Mouse (Mus musculus) MEL (cell line): ENCODE results near the gene Cdh22. TPM values are rescaled to one million over a fixed set of nuclear protein-coding genes. Genes with fewer than 3 reads are reported as not detected.

Experiments
- DNase-seq: peaks from one replicate; pipeline ENCODE4 v3.0.0; 2011; ENCODE audit warnings: low read depth, low spot score
- H3K27ac ChIP-seq: 2 replicates; pipeline ENCODE4 v1.5.1; 2012; ENCODE audit warnings: low read depth, mild to moderate bottlenecking, control low read depth, low read length, moderate library complexity; ENCODE audit not compliant: control insufficient read depth
- H3K27me3 ChIP-seq, 2 experiments: fragments of 150-350 bp in 1 of 2; sonication (generic) in 1 of 2; 2 replicates each; pipeline ENCODE4 v1.6.1; 2012; ENCODE audit warnings: low read length in 2 of 2, mild to moderate bottlenecking in 2 of 2, improper control_type of control experiment in 1 of 2, moderate library complexity in 1 of 2; ENCODE audit not compliant: insufficient read depth in 2 of 2, control insufficient read depth in 1 of 2
- H3K36me3 ChIP-seq, 2 experiments: 2 replicates each; pipeline ENCODE4 v1.6.1; 2012 to 2014; ENCODE audit warnings: low read length in 2 of 2, improper control_type of control experiment in 1 of 2, inconsistent platforms in 1 of 2, mild to moderate bottlenecking in 1 of 2; ENCODE audit not compliant: insufficient read depth in 2 of 2, control insufficient read depth in 1 of 2
- H3K4me1 ChIP-seq, 2 experiments: fragments of 150-350 bp in 1 of 2; sonication (generic) in 1 of 2; 2 replicates each; pipeline ENCODE4 v1.6.1; 2012; ENCODE audit warnings: low read length in 2 of 2, improper control_type of control experiment in 1 of 2, mild to moderate bottlenecking in 1 of 2; ENCODE audit not compliant: insufficient read depth in 2 of 2, control insufficient read depth in 1 of 2
- H3K4me3 ChIP-seq, 2 experiments: fragments of 150-350 bp in 1 of 2; sonication (generic) in 1 of 2; 2 replicates each; pipeline ENCODE4 v1.5.1; 2012; ENCODE audit warnings: low read depth in 2 of 2, low read length in 2 of 2, mild to moderate bottlenecking in 2 of 2, moderate library complexity in 2 of 2, control low read depth in 1 of 2, improper control_type of control experiment in 1 of 2; ENCODE audit not compliant: control insufficient read depth in 1 of 2, insufficient read depth in 1 of 2
- H3K79me2 ChIP-seq: 2 replicates; pipeline ENCODE4 v1.6.1; 2012; ENCODE audit warnings: mild to moderate bottlenecking, low read length, moderate library complexity; ENCODE audit not compliant: control insufficient read depth, poor library complexity, insufficient read depth
- H3K9ac ChIP-seq: 2 replicates; pipeline ENCODE4 v1.6.1; 2012; ENCODE audit warnings: low read depth, mild to moderate bottlenecking, control low read depth, low read length, moderate library complexity; ENCODE audit not compliant: control insufficient read depth, poor library complexity, severe bottlenecking
- H3K9me3 ChIP-seq: fragments of 150-350 bp; sonication (generic); replicated peaks from 2 replicates; pipeline ENCODE4 v1.6.1; 2012; ENCODE audit warnings: mild to moderate bottlenecking, low read length, improper control_type of control experiment, moderate library complexity; ENCODE audit not compliant: insufficient read depth
- BHLHE40 ChIP-seq: IDR thresholded peaks from 2 replicates; pipeline ENCODE4 v1.6.1; 2012; ENCODE audit warnings: low read depth, mild to moderate bottlenecking, inconsistent platforms, low read length, improper control_type of control experiment, borderline replicate concordance
- CHD1 ChIP-seq: IDR thresholded peaks from 2 replicates; pipeline ENCODE4 v1.6.1; 2012; ENCODE audit warnings: low read depth, mild to moderate bottlenecking, inconsistent platforms, low read length, improper control_type of control experiment
- CHD2 ChIP-seq: IDR thresholded peaks from 2 replicates; pipeline ENCODE4 v1.6.1; 2011; ENCODE audit warnings: low read length, improper control_type of control experiment
- E2F4 ChIP-seq: IDR thresholded peaks from 2 replicates; pipeline ENCODE4 v1.6.1; 2011; ENCODE audit warnings: low read depth, low read length, improper control_type of control experiment, borderline replicate concordance
- ELF1 ChIP-seq: IDR thresholded peaks from 2 replicates; pipeline ENCODE4 v1.6.1; 2014; ENCODE audit warnings: low read depth, mild to moderate bottlenecking, inconsistent platforms, low read length, improper control_type of control experiment, moderate library complexity
- GABPA ChIP-seq: IDR thresholded peaks from 2 replicates; pipeline ENCODE4 v1.6.1; 2012; ENCODE audit warnings: low read depth, mild to moderate bottlenecking, inconsistent platforms, low read length, improper control_type of control experiment, moderate library complexity
- KAT2A ChIP-seq: conservative IDR thresholded peaks from 2 replicates; pipeline ENCODE4 v1.6.1; 2012; ENCODE audit warnings: low read depth, low read length, improper control_type of control experiment, inconsistent platforms
- MAX ChIP-seq: IDR thresholded peaks from 2 replicates; pipeline ENCODE4 v1.6.1; 2011; ENCODE audit warnings: low read length, improper control_type of control experiment
- MAZ ChIP-seq: IDR thresholded peaks from 2 replicates; pipeline ENCODE4 v1.6.1; 2012; ENCODE audit warnings: low read depth, mild to moderate bottlenecking, inconsistent platforms, low read length, improper control_type of control experiment
- MEF2A ChIP-seq: IDR thresholded peaks from 2 replicates; pipeline ENCODE4 v1.6.1; 2014; ENCODE audit warnings: low read depth, mild to moderate bottlenecking, inconsistent platforms, low read length, improper control_type of control experiment; ENCODE audit not compliant: poor library complexity, insufficient replicate concordance, severe bottlenecking; ENCODE audit errors: extremely low read depth
- MYB ChIP-seq: IDR thresholded peaks from 2 replicates; pipeline ENCODE4 v1.6.1; 2011; ENCODE audit warnings: mild to moderate bottlenecking, low read depth, low read length, improper control_type of control experiment
- POLR2AphosphoS2 ChIP-seq: IDR thresholded peaks from 2 replicates; pipeline ENCODE4 v1.6.1; 2011; ENCODE audit warnings: low read length, improper control_type of control experiment
- RAD21 ChIP-seq: IDR thresholded peaks from 2 replicates; pipeline ENCODE4 v1.6.1; 2011; ENCODE audit warnings: mild to moderate bottlenecking, low read depth, low read length, improper control_type of control experiment
- RCOR1 ChIP-seq: IDR thresholded peaks from 2 replicates; pipeline ENCODE4 v1.6.1; 2012; ENCODE audit warnings: low read depth, mild to moderate bottlenecking, inconsistent platforms, low read length, improper control_type of control experiment
- SIN3A ChIP-seq: IDR thresholded peaks from 2 replicates; pipeline ENCODE4 v1.6.1; 2012; ENCODE audit warnings: low read length, improper control_type of control experiment, inconsistent platforms
- SMC3 ChIP-seq: IDR thresholded peaks from 2 replicates; pipeline ENCODE4 v1.6.1; 2011; ENCODE audit warnings: low read depth, low read length, improper control_type of control experiment
- TAL1 ChIP-seq: IDR thresholded peaks from 2 replicates; pipeline ENCODE4 v1.6.1; 2012; ENCODE audit warnings: mild to moderate bottlenecking, inconsistent platforms, low read length, moderate library complexity, mixed read lengths
- USF1 ChIP-seq: IDR thresholded peaks from 2 replicates; pipeline ENCODE4 v1.6.1; 2014; ENCODE audit warnings: low read depth, mild to moderate bottlenecking, inconsistent platforms, low read length, improper control_type of control experiment, moderate library complexity
- ZC3H11A ChIP-seq: IDR thresholded peaks from 2 replicates; pipeline ENCODE4 v1.6.1; 2012; ENCODE audit warnings: low read depth, mild to moderate bottlenecking, inconsistent platforms, low read length, improper control_type of control experiment
- ZKSCAN1 ChIP-seq: IDR thresholded peaks from 2 replicates; pipeline ENCODE4 v1.6.1; 2012; ENCODE audit warnings: low read depth, mild to moderate bottlenecking, inconsistent platforms, low read length, improper control_type of control experiment, moderate library complexity
- ZMIZ1 ChIP-seq: IDR thresholded peaks from 2 replicates; pipeline ENCODE4 v1.6.1; 2012; ENCODE audit warnings: low read depth, mild to moderate bottlenecking, inconsistent platforms, low read length, improper control_type of control experiment, moderate library complexity
- polyA plus RNA-seq, 2 experiments: library from polyadenylated mRNA; stranded (reverse) in 1 of 2; unstranded in 1 of 2; fragments of >175 nt in 1 of 2; fragments of >200 nt in 1 of 2; gene quantifications; 2 replicates each; pipeline versions ENCODE4 v1.2.1 to v1.2.4; 2012; ENCODE audit warnings: low replicate concordance in 2 of 2, low read depth in 1 of 2; ENCODE audit not compliant: insufficient read length in 2 of 2, insufficient read depth in 1 of 2, missing spikeins in 1 of 2
- total RNA-seq: library from RNA; depleted of rRNA; stranded (reverse); fragments of 300-350 nt; gene quantifications from 2 replicates; pipeline ENCODE4 v1.2.3, GENCODE M21; 2012

The Cdh22 gene
- total and polyA plus RNA-seq, 3 experiments, result not detected

- no peaks in the 10 kb centered on the region for H3K79me2 ChIP-seq
- no peak overlapping the region for H3K4me3 ChIP-seq
- peaks cover 0 to 16% of the 10 kb centered on the region in 2 experiments; a peak in 2 of 4 replicates for H3K4me1 ChIP-seq
- H3K9ac ChIP-seq, result no peak overlapping the region
- TF ChIP-seq POLR2AphosphoS2 (no peak), USF1 (no peak), CHD1 (no peak), ZC3H11A (no peak), KAT2A (no peak), E2F4 (no peak), SIN3A (no peak), TAL1 (no peak), ELF1 (no peak), MYB (no peak), MAX (no peak), CHD2 (no peak)
- TF ChIP-seq, all 39 proteins: peak for 0
- H3K9me3 ChIP-seq, result no peaks in the 10 kb centered on the region
- H3K27me3 ChIP-seq, result no peaks in the 10 kb centered on the region
- no peak overlapping the region for H3K27ac ChIP-seq
- no peak for DNase-seq
- H3K36me3 ChIP-seq, result peaks cover 0 to 5% of the 10 kb centered on the region in 2 experiments; a peak in 2 of 4 replicates
Observed at GRCm38 (mm10) chr2:165253867-165254266, 19.2 kb upstream of the Cdh22 start.

GRCm38 (mm10) chr2:165253269-165253668, 18.6 kb upstream of the Cdh22 start:
- Histone ChIP-seq H3K79me2 (no peaks in the 10 kb centered on the region), H3K27me3 (no peaks in the 10 kb centered on the region), H3K27ac (no peak overlapping the region), H3K36me3 (peaks cover 0 to 5% of the 10 kb centered on the region in 2 experiments; a peak in 2 of 4 replicates), H3K9ac (no peak overlapping the region), H3K4me3 (no peak overlapping the region), H3K9me3 (no peaks in the 10 kb centered on the region), H3K4me1 (peaks cover 0 to 16% of the 10 kb centered on the region in 2 experiments; a peak in 2 of 4 replicates)
- DNase-seq, result no peak
- no peak for TF ChIP-seq MEF2A
- TF ChIP-seq BHLHE40, result no peak
- TF ChIP-seq ZKSCAN1, result no peak
- no peak for TF ChIP-seq GABPA
- no peak for TF ChIP-seq SMC3
- TF ChIP-seq MAZ, result no peak
- TF ChIP-seq RAD21, result no peak
- TF ChIP-seq RCOR1, result no peak
- no peak for TF ChIP-seq E2F4
- TF ChIP-seq ZMIZ1, result no peak
